Mouse (Mus musculus): ENCODE data around the gene Dpf3. TPM values are rescaled to one million over a fixed set of nuclear protein-coding genes. Genes with fewer than 3 reads are reported as not detected.

The Dpf3 gene
- polyA plus RNA-seq (2012; rRNA removed; ENCODE audit: low replicate concordance), result 1.9 and 6.5 TPM in 2 replicates

GRCm38 (mm10) chr12:83487476-83487991 lies at the start of gene Dpf3:
Gene Dpf3, minus strand, starts transcription at chr12:83487716.

GRCm38 (mm10) chr12:83520311-83520890 lies 32.9 kb upstream of the Dpf3 start, which contains the start of gene Dcaf4:
Gene Dcaf4, plus strand, starts transcription at chr12:83520466.

Other genes with a start within 250 kb of the Dpf3 start
- 8.9 and 10.4 TPM in 2 replicates for gene Dcaf4, start 32.8 kb upstream of the Dpf3 start, polyA plus RNA-seq (2012; rRNA removed; ENCODE audit: low replicate concordance)
- 16.5 and 23.1 TPM in 2 replicates for gene Zfyve1, start 109.5 kb upstream of the Dpf3 start, polyA plus RNA-seq (2012; rRNA removed; ENCODE audit: low replicate concordance)
- 5.1 and 9.0 TPM in 2 replicates for gene Rbm25, start 143.5 kb upstream of the Dpf3 start, polyA plus RNA-seq (2012; rRNA removed; ENCODE audit: low replicate concordance)
- gene Psen1, start 200.4 kb upstream of the Dpf3 start, polyA plus RNA-seq (2012; rRNA removed; ENCODE audit: low replicate concordance), result 16.1 and 24.4 TPM in 2 replicates